Mouse (Mus musculus) MEL (cell line): ENCODE measurements at regions not wholly inside any gene's neighbourhood (a gene's known extent, or its start where the extent isn't known, plus 50 kb on each side); places are given as distances from the start of the nearest gene placed in this dataset.

Experiments
- DNase-seq: peaks from one replicate; pipeline ENCODE4 v3.0.0; 2011; ENCODE audit warnings: low read depth, low spot score
- H3K27ac ChIP-seq: 2 replicates; pipeline ENCODE4 v1.5.1; 2012; ENCODE audit warnings: low read depth, mild to moderate bottlenecking, control low read depth, low read length, moderate library complexity; ENCODE audit not compliant: control insufficient read depth
- H3K27me3 ChIP-seq, 2 experiments: fragments of 150-350 bp in 1 of 2; sonication (generic) in 1 of 2; 2 replicates each; pipeline ENCODE4 v1.6.1; 2012; ENCODE audit warnings: low read length in 2 of 2, mild to moderate bottlenecking in 2 of 2, improper control_type of control experiment in 1 of 2, moderate library complexity in 1 of 2; ENCODE audit not compliant: insufficient read depth in 2 of 2, control insufficient read depth in 1 of 2
- H3K36me3 ChIP-seq, 2 experiments: 2 replicates each; pipeline ENCODE4 v1.6.1; 2012 to 2014; ENCODE audit warnings: low read length in 2 of 2, improper control_type of control experiment in 1 of 2, inconsistent platforms in 1 of 2, mild to moderate bottlenecking in 1 of 2; ENCODE audit not compliant: insufficient read depth in 2 of 2, control insufficient read depth in 1 of 2
- H3K4me1 ChIP-seq, 2 experiments: fragments of 150-350 bp in 1 of 2; sonication (generic) in 1 of 2; 2 replicates each; pipeline ENCODE4 v1.6.1; 2012; ENCODE audit warnings: low read length in 2 of 2, improper control_type of control experiment in 1 of 2, mild to moderate bottlenecking in 1 of 2; ENCODE audit not compliant: insufficient read depth in 2 of 2, control insufficient read depth in 1 of 2
- H3K4me3 ChIP-seq, 2 experiments: fragments of 150-350 bp in 1 of 2; sonication (generic) in 1 of 2; 2 replicates each; pipeline ENCODE4 v1.5.1; 2012; ENCODE audit warnings: low read depth in 2 of 2, low read length in 2 of 2, mild to moderate bottlenecking in 2 of 2, moderate library complexity in 2 of 2, control low read depth in 1 of 2, improper control_type of control experiment in 1 of 2; ENCODE audit not compliant: control insufficient read depth in 1 of 2, insufficient read depth in 1 of 2
- H3K79me2 ChIP-seq: 2 replicates; pipeline ENCODE4 v1.6.1; 2012; ENCODE audit warnings: mild to moderate bottlenecking, low read length, moderate library complexity; ENCODE audit not compliant: control insufficient read depth, poor library complexity, insufficient read depth
- H3K9ac ChIP-seq: 2 replicates; pipeline ENCODE4 v1.6.1; 2012; ENCODE audit warnings: low read depth, mild to moderate bottlenecking, control low read depth, low read length, moderate library complexity; ENCODE audit not compliant: control insufficient read depth, poor library complexity, severe bottlenecking
- H3K9me3 ChIP-seq: fragments of 150-350 bp; sonication (generic); replicated peaks from 2 replicates; pipeline ENCODE4 v1.6.1; 2012; ENCODE audit warnings: mild to moderate bottlenecking, low read length, improper control_type of control experiment, moderate library complexity; ENCODE audit not compliant: insufficient read depth
- CTCF ChIP-seq, 3 experiments: IDR thresholded peaks in 2 of 3; conservative IDR thresholded peaks in 1 of 3; 2 replicates each; pipeline ENCODE4 v1.5.1; 2011 to 2012; ENCODE audit warnings: low read length in 3 of 3, low read depth in 2 of 3, mild to moderate bottlenecking in 2 of 3, improper control_type of control experiment in 1 of 3, inconsistent platforms in 1 of 3, mixed read lengths in 1 of 3, moderate library complexity in 1 of 3; ENCODE audit not compliant: control insufficient read depth in 1 of 3, insufficient read depth in 1 of 3, poor library complexity in 1 of 3, severe bottlenecking in 1 of 3
- E2F4 ChIP-seq: IDR thresholded peaks from 2 replicates; pipeline ENCODE4 v1.6.1; 2011; ENCODE audit warnings: low read depth, low read length, improper control_type of control experiment, borderline replicate concordance
- ELF1 ChIP-seq: IDR thresholded peaks from 2 replicates; pipeline ENCODE4 v1.6.1; 2014; ENCODE audit warnings: low read depth, mild to moderate bottlenecking, inconsistent platforms, low read length, improper control_type of control experiment, moderate library complexity
- MAFK ChIP-seq: IDR thresholded peaks from 2 replicates; pipeline ENCODE4 v1.6.1; 2011; ENCODE audit warnings: low read depth, mild to moderate bottlenecking, low read length, improper control_type of control experiment, borderline replicate concordance
- MAZ ChIP-seq: IDR thresholded peaks from 2 replicates; pipeline ENCODE4 v1.6.1; 2012; ENCODE audit warnings: low read depth, mild to moderate bottlenecking, inconsistent platforms, low read length, improper control_type of control experiment
- MEF2A ChIP-seq: IDR thresholded peaks from 2 replicates; pipeline ENCODE4 v1.6.1; 2014; ENCODE audit warnings: low read depth, mild to moderate bottlenecking, inconsistent platforms, low read length, improper control_type of control experiment; ENCODE audit not compliant: poor library complexity, insufficient replicate concordance, severe bottlenecking; ENCODE audit errors: extremely low read depth
- MYC ChIP-seq: IDR thresholded peaks from 2 replicates; pipeline ENCODE4 v1.6.1; 2011; ENCODE audit warnings: low read depth, mild to moderate bottlenecking, low read length, improper control_type of control experiment, moderate library complexity
- NELFE ChIP-seq: IDR thresholded peaks from 2 replicates; pipeline ENCODE4 v1.6.1; 2011; ENCODE audit warnings: low read depth, low read length, improper control_type of control experiment
- POLR2AphosphoS5 ChIP-seq: IDR thresholded peaks from 2 replicates; pipeline ENCODE4 v1.6.1; 2012; ENCODE audit warnings: low read depth, borderline replicate concordance, mild to moderate bottlenecking, inconsistent platforms, low read length, moderate library complexity, mixed read lengths
- RAD21 ChIP-seq: IDR thresholded peaks from 2 replicates; pipeline ENCODE4 v1.6.1; 2011; ENCODE audit warnings: mild to moderate bottlenecking, low read depth, low read length, improper control_type of control experiment
- RCOR1 ChIP-seq: IDR thresholded peaks from 2 replicates; pipeline ENCODE4 v1.6.1; 2012; ENCODE audit warnings: low read depth, mild to moderate bottlenecking, inconsistent platforms, low read length, improper control_type of control experiment
- SIN3A ChIP-seq: IDR thresholded peaks from 2 replicates; pipeline ENCODE4 v1.6.1; 2012; ENCODE audit warnings: low read length, improper control_type of control experiment, inconsistent platforms
- SMC3 ChIP-seq: IDR thresholded peaks from 2 replicates; pipeline ENCODE4 v1.6.1; 2011; ENCODE audit warnings: low read depth, low read length, improper control_type of control experiment
- TBP ChIP-seq: IDR thresholded peaks from 2 replicates; pipeline ENCODE4 v1.8.0; 2011; ENCODE audit warnings: low read depth, low read length, improper control_type of control experiment
- ZC3H11A ChIP-seq: IDR thresholded peaks from 2 replicates; pipeline ENCODE4 v1.6.1; 2012; ENCODE audit warnings: low read depth, mild to moderate bottlenecking, inconsistent platforms, low read length, improper control_type of control experiment

DNA sequence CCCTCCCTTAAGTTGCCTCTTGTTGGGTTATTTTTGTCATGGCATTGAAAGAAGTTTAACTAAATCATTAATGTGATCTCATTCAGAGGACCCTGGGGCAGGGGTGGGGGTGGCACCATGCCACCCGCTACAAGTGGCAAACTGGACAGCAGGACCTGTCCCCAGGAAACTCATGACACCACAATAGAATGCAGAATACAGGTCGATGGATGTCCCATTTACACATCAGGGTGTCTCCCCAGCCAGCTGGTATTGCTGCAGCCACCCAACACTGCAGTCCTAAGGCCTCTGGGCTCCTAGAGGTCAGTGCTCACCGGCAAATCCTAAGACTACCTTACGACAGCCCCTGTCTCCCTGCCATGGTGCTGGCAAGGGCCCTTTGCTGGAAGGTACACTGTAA lies 105.5 kb upstream of the Smad3 start (continued):
- TF ChIP-seq ZC3H11A: no peak

DNA sequence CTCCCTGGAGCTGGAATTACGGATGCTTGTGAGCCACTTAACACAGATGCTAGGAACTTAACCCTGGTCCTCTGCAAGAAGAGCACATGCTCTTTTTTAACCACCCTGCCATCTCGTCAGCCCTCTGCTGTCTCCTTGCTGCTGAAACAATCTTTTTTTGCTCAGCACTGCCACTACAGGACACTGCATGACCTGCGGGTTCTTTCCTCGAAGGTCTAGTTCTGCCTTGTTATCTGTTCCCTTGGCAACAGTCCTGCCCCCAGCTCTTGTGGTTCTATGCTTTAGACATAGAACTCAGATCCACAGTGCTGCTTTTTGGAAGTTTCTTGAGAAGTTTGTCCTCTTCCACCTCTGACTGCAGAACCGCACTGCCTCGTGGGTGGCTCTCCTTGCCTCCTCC lies 104.6 kb upstream of the Smad3 start:
- H3K4me3 ChIP-seq: no peak overlapping the region
- no peaks in the 10 kb centered on the region for H3K4me1 ChIP-seq
- peaks cover 2 to 13% of the 10 kb centered on the region in 2 experiments; a peak in 2 of 4 replicates for H3K27me3 ChIP-seq
- DNase-seq: peak; percentile 71
- H3K36me3 ChIP-seq: no peaks in the 10 kb centered on the region
- H3K9me3 ChIP-seq: no peaks in the 10 kb centered on the region
- H3K27ac ChIP-seq: no peak overlapping the region
- no peak overlapping the region for H3K9ac ChIP-seq
- no peaks in the 10 kb centered on the region for H3K79me2 ChIP-seq
- TF ChIP-seq CTCF (IDR thresholded peaks at IDR 0.05 in 2 of 3, conservative IDR thresholded peaks at IDR 0.05 in 1 of 3; ENCODE audit: control insufficient read depth in 1 of 3, insufficient read depth in 1 of 3, low read depth in 2 of 3, low read length in 3 of 3, poor library complexity in 1 of 3, severe bottlenecking in 1 of 3): peak; percentile 10 to 55 (median 22); a peak in 2 of 6 replicates
- peak; percentile 15 for TF ChIP-seq RAD21
- no peak for TF ChIP-seq MYC

DNA sequence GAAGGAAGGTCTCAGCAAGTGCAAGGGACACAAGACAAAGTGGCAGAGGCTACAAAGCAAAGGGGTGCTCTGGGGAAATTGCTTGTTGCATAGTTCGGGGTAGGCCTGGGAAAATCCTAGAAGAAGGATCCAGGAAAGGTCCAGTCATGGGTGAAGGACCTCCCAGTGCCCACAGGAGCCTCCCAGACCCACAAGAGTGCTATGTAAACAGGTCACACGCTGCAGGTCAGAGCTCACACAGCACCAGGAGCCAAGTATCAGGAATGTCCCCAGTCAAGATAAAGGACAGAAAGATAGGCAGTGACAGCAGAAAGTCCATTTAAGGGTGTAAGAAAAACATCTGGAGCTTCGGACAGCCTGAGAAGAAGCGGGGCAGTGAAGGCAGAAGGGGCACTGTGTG lies 103.6 kb upstream of the Smad3 start:
- H3K9me3 ChIP-seq: no peaks in the 10 kb centered on the region
- no peak overlapping the region for H3K27ac ChIP-seq
- H3K9ac ChIP-seq: no peak overlapping the region
- DNase-seq: no peak
- TF ChIP-seq POLR2AphosphoS5 (no peak), TBP (no peak), SMC3 (no peak), RCOR1 (no peak), SIN3A (no peak), MEF2A (no peak), MAZ (no peak), MYC (no peak), E2F4 (no peak)
- no peaks in the 10 kb centered on the region for H3K79me2 ChIP-seq
- no peaks in the 10 kb centered on the region for H3K36me3 ChIP-seq
- no peak overlapping the region for H3K4me3 ChIP-seq
- H3K4me1 ChIP-seq: no peaks in the 10 kb centered on the region
- H3K27me3 ChIP-seq: peaks cover 2 to 13% of the 10 kb centered on the region in 2 experiments; a peak in 2 of 4 replicates

DNA sequence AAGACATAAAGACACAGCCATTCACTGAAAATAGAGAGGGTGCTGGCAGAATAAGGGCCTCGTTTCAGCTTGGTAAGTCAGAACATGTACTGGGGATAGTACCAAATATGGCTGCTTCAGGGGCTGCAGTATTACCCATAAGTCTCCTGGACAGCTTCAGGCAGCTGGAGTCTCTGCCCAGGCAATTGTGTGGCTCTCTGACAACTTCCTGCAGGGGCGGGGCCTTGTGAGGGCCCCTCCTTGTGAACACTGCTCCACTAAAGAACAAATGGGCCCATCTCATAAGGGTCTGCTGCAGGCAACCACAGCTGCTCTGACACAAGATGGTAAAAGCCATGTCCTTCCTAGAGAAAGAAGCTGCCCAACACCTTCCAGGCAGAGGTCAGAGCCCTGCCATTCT lies 102.4 kb upstream of the Smad3 start:
- Histone ChIP-seq H3K27me3 (peaks cover 2 to 7% of the 10 kb centered on the region in 2 experiments; a peak in 2 of 4 replicates), H3K4me1 (no peaks in the 10 kb centered on the region), H3K4me3 (no peak overlapping the region)
- DNase-seq: no peak
- TF ChIP-seq MAFK (no peak), SMC3 (no peak), NELFE (no peak), MYC (no peak), ELF1 (no peak)
- TF ChIP-seq, all 39 proteins: peak for 0
- Histone ChIP-seq H3K9me3 (no peaks in the 10 kb centered on the region), H3K36me3 (no peaks in the 10 kb centered on the region), H3K9ac (no peak overlapping the region), H3K79me2 (no peaks in the 10 kb centered on the region), H3K27ac (no peak overlapping the region)
